Mouse (Mus musculus) neural tube, embryonic 12.5 days (tissue): ENCODE measurements around the gene Wrb. TPM values are rescaled to one million over a fixed set of nuclear protein-coding genes. Genes with fewer than 3 reads are reported as not detected.
"Not testable (repeated sequence)": the region's sequence is repeated elsewhere in the genome, so short reads cannot be mapped to it uniquely, and the experiment has no call there.

ENCODE experiments used
- ATAC-seq: fragments of 200-750 bp; cut with Nextera tagmentation; 2 replicates; pipeline ENCODE4 v1.8.0; 2017; ENCODE audit warnings: low read depth, mild to moderate bottlenecking, moderate TSS enrichment, moderate library complexity; ENCODE audit not compliant: low FRiP score
- H3K27ac ChIP-seq: fragments of 300-500 bp; sonication (generic); 2 replicates; pipeline ENCODE4 v1.5.1; 2016
- H3K27me3 ChIP-seq: fragments of 300-500 bp; sonication (generic); replicated peaks from 2 replicates; pipeline ENCODE4 v1.6.1; 2016; ENCODE audit warnings: mild to moderate bottlenecking
- H3K36me3 ChIP-seq: fragments of 300-500 bp; sonication (generic); 2 replicates; pipeline ENCODE4 v1.6.1; 2016; ENCODE audit warnings: mild to moderate bottlenecking
- H3K4me1 ChIP-seq: fragments of 300-500 bp; sonication (generic); 2 replicates; pipeline ENCODE4 v1.6.1; 2016
- H3K4me2 ChIP-seq: fragments of 300-500 bp; sonication (generic); replicated peaks from 2 replicates; pipeline ENCODE4 v1.6.1; 2016; ENCODE audit warnings: mild to moderate bottlenecking
- H3K4me3 ChIP-seq: fragments of 300-500 bp; sonication (generic); 2 replicates; pipeline ENCODE4 v1.5.1; 2016
- H3K9ac ChIP-seq: fragments of 300-500 bp; sonication (generic); 2 replicates; pipeline ENCODE4 v1.6.1; 2016; ENCODE audit warnings: mild to moderate bottlenecking
- H3K9me3 ChIP-seq: fragments of 300-500 bp; sonication (generic); 2 replicates; pipeline ENCODE4 v1.6.1; 2016; ENCODE audit warnings: mild to moderate bottlenecking
- WGBS: fragments of 180-500 bp; shearing (Covaris S2); methylation state at CpG from one replicate; pipeline ENCODE4 v1.1.7; 2016; 5-methylcytosine and 5-hydroxymethylcytosine counted together
- polyA plus RNA-seq: library from polyadenylated mRNA; unstranded; fragments of >200 nt; fragmentation: Nextera tagmentation; extraction: Ambion mirVana; gene quantifications from 2 replicates; pipeline ENCODE4 v1.2.1, GENCODE M21; 2016

Gene Wrb
- polyA plus RNA-seq, 1 experiment from 2014 or later: 120 TPM

- Histone ChIP-seq H3K36me3 (peaks cover 25% of the 10 kb centered on the region), H3K9ac (peak overlapping the region; percentile 79), H3K9me3 (no peaks in the 10 kb centered on the region), H3K27me3 (no peaks in the 10 kb centered on the region), H3K4me1 (peaks cover 24% of the 10 kb centered on the region), H3K4me2 (peak overlapping the region; percentile 83), H3K4me3 (peak overlapping the region; percentile 96), H3K27ac (peak overlapping the region; percentile 94)
- ATAC-seq: no peak
- WGBS: 2% methylated on average over 9 of the region's 9 CpGs
These were observed 16.7 kb upstream of the Wrb start for GRCm38 (mm10) chr16:96128466-96128865.

- Histone ChIP-seq H3K4me1 (peaks cover 11% of the 10 kb centered on the region), H3K4me2 (peak overlapping the region; percentile 78; the same call in 1 of the 2 replicates)
- H3K36me3 ChIP-seq, H3K4me3 ChIP-seq, H3K9ac ChIP-seq, H3K27ac ChIP-seq, H3K9me3 ChIP-seq, H3K27me3 ChIP-seq: not testable (repeated sequence)
- 28% methylated on average over 6 of the region's 6 CpGs for WGBS
- ATAC-seq: peak; percentile 67
These were observed 478 bp upstream of the Wrb start for GRCm38 (mm10) chr16:96144748-96145109.

GRCm38 (mm10) chr16:96145814-96146213 is 607 bp downstream of the Wrb start:
- no peak; the same call in 1 of the 2 replicates for ATAC-seq
- Histone ChIP-seq H3K27me3 (no peaks in the 10 kb centered on the region), H3K27ac (0 out of 2 replicates have a peak overlapping the region, but pooled peaks have one; percentile 50), H3K4me2 (peak overlapping the region; percentile 78), H3K9me3 (no peaks in the 10 kb centered on the region), H3K4me3 (peak overlapping the region; percentile 84), H3K9ac (peak overlapping the region; percentile 81), H3K4me1 (peaks cover 11% of the 10 kb centered on the region), H3K36me3 (no peaks in the 10 kb centered on the region)
- WGBS: 3% methylated on average over 5 of the region's 5 CpGs

DNA sequence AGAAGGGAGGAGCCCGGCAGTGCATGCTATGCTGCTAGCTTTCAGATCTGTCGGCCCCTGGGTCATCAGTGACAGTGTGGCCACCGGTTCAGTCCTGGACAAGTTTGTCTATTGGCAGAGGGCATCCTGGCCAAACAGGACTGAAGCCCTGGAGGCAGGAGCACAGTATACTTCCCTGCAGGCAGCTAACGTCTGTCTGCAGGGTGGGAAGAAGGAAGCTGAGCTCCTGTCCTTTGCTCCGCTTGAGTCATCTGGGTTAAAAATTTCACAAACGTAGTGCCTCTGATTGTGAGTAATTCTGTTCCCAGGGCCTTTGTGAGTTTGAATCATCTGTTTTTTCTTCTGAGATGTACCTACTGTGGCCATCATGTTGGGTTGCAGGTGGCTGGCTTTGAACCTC is 3.6 kb downstream of the Wrb start:
- H3K36me3 ChIP-seq: peaks cover 14% of the 10 kb centered on the region
- no peak overlapping the region for H3K4me3 ChIP-seq
- no peaks in the 10 kb centered on the region for H3K27me3 ChIP-seq
- no peak overlapping the region for H3K4me2 ChIP-seq
- H3K9me3 ChIP-seq: no peaks in the 10 kb centered on the region
- H3K4me1 ChIP-seq: peaks cover 11% of the 10 kb centered on the region
- ATAC-seq: no peak
- WGBS: 86% methylated on average over 6 of the region's 6 CpGs
- no peak overlapping the region for H3K9ac ChIP-seq
- H3K27ac ChIP-seq: no peak overlapping the region

DNA sequence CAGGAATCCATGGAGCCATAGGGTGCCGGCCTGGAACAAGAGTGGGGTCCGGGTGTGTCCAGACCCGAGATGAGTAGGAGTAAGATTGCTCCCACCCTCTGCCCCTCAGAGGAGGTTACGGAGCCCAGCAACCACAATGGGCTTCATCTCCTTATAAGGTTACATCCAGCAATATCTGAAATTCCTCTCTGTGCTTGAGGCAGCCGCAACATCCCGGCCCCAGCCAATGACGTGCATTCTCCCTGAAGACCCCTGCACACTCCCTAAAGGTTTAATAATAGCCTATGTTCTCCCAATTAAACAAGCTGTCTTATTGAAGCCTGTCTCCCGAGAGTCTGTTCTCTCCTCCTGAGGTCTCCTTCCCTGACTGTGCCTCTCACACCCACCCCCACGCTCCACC is 4.1 kb downstream of the Wrb start:
- Histone ChIP-seq H3K27me3 (no peaks in the 10 kb centered on the region), H3K9ac (no peak overlapping the region), H3K27ac (no peak overlapping the region), H3K4me1 (peaks cover 11% of the 10 kb centered on the region), H3K4me2 (no peak overlapping the region), H3K4me3 (no peak overlapping the region), H3K9me3 (no peaks in the 10 kb centered on the region), H3K36me3 (peaks cover 18% of the 10 kb centered on the region)
- WGBS: 79% methylated on average over 9 of the region's 9 CpGs
- no peak for ATAC-seq

- no peak overlapping the region for H3K4me3 ChIP-seq
- H3K27ac ChIP-seq: no peak overlapping the region
- no peaks in the 10 kb centered on the region for H3K27me3 ChIP-seq
- H3K4me2 ChIP-seq: no peak overlapping the region
- no peak for ATAC-seq
- H3K9ac ChIP-seq: no peak overlapping the region
- H3K4me1 ChIP-seq: peaks cover 6% of the 10 kb centered on the region
- 75% methylated on average over 4 of the region's 4 CpGs for WGBS
- no peaks in the 10 kb centered on the region for H3K9me3 ChIP-seq
- peaks cover 27% of the 10 kb centered on the region for H3K36me3 ChIP-seq
These were observed 5.8 kb downstream of the Wrb start for GRCm38 (mm10) chr16:96150995-96151394.

GRCm38 (mm10) chr16:96151551-96151950 is 6.3 kb downstream of the Wrb start:
- peak; percentile 27; the same call in 1 of the 2 replicates for ATAC-seq
- WGBS: 27% methylated on average over 9 of the region's 9 CpGs
- no peak overlapping the region for H3K9ac ChIP-seq

DNA sequence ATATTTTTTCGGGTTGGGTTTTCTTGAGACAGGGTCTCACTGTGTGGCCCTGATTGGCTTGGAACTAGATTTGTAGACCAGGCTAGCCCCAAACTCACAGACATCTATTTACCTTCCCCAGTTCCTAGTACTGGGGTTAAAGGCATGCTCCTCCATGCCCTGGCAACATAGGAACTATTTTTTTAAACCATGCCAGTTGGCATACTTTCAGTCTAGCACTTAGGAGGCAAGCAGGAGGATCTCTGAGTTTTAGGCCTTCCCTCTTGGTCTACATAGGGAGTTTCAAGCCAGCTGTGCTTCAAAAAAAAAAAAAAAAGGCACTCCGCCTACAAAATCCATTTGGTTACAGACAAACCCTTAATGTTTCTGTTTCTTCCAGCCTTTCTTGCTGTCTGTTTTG is 9.3 kb downstream of the Wrb start:
- Histone ChIP-seq H3K4me2 (no peak overlapping the region), H3K4me3 (no peak overlapping the region), H3K4me1 (peaks cover 10% of the 10 kb centered on the region), H3K27me3 (no peaks in the 10 kb centered on the region), H3K9ac (no peak overlapping the region), H3K27ac (no peak overlapping the region), H3K9me3 (no peaks in the 10 kb centered on the region), H3K36me3 (peaks cover 27% of the 10 kb centered on the region)
- 85% methylated on average over 2 of the region's 2 CpGs for WGBS
- ATAC-seq: no peak

More at GRCm38 (mm10) chr16:96151551-96151950, 6.3 kb downstream of the Wrb start:
- Histone ChIP-seq H3K4me2 (no peak overlapping the region), H3K36me3 (peaks cover 27% of the 10 kb centered on the region), H3K27me3 (no peaks in the 10 kb centered on the region), H3K4me3 (no peak overlapping the region), H3K9me3 (no peaks in the 10 kb centered on the region), H3K27ac (no peak overlapping the region), H3K4me1 (peaks cover under 1% of the 10 kb centered on the region; the same call in 1 of the 2 replicates)

DNA sequence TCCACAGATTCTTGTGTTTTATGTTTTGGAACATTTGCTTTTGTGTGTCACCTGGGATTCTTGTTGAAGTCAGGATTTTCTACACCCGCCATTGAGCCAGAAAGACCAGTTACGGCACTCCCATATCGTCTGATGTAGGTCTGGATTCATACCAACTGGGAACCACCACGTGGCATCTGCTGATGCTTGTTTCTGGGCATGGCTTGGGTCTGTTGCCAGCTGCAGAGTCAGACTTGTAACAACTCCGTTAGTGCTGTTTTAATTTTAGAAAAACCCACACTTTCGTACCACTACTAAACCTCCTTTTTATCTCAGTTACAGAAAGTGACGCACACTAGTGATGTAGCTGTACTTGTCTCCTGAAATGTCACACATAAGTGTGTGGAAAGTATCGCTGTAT is 10.8 kb downstream of the Wrb start:
- H3K36me3 ChIP-seq: peaks cover 27% of the 10 kb centered on the region
- no peaks in the 10 kb centered on the region for H3K27me3 ChIP-seq
- H3K9ac ChIP-seq: no peak overlapping the region
- no peaks in the 10 kb centered on the region for H3K9me3 ChIP-seq
- no peak overlapping the region for H3K4me2 ChIP-seq
- no peak for ATAC-seq
- 93% methylated on average over 8 of the region's 8 CpGs for WGBS
- peaks cover 12% of the 10 kb centered on the region for H3K4me1 ChIP-seq
- no peak overlapping the region for H3K4me3 ChIP-seq
- no peak overlapping the region for H3K27ac ChIP-seq

DNA sequence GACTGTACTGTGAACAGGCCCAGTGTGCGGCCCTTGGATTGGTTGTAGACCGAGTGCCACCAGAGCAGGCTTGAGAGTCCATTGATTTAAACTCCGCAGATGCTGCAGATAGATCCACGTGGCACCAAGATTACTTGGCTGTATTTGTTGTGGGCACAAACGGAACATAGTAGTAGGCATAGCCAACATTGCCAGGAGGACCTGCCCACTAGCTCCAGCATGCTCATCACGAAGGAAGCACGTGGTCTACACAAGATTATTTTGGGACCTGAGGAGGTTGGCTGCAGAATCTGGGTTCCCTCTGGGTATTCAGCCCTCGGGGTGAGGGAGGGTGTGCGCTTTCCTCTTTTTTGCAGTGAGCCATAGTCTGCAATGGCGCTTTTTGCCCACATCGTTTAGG is 12.0 kb downstream of the Wrb start:
- no peaks in the 10 kb centered on the region for H3K27me3 ChIP-seq
- WGBS: 83% methylated on average over 11 of the region's 11 CpGs
- ATAC-seq: no peak
- H3K9ac ChIP-seq: no peak overlapping the region
- H3K27ac ChIP-seq: no peak overlapping the region
- peaks cover 12% of the 10 kb centered on the region for H3K4me1 ChIP-seq
- no peak overlapping the region for H3K4me2 ChIP-seq
- H3K9me3 ChIP-seq: no peaks in the 10 kb centered on the region
- no peak overlapping the region for H3K4me3 ChIP-seq
- peaks cover 26% of the 10 kb centered on the region for H3K36me3 ChIP-seq

GRCm38 (mm10) chr16:96158511-96159080 is 13.4 kb downstream of the Wrb start:
- Histone ChIP-seq H3K4me3 (peak overlapping the region; percentile 49), H3K36me3 (peaks cover 15% of the 10 kb centered on the region), H3K4me1 (peaks cover 12% of the 10 kb centered on the region), H3K9me3 (no peaks in the 10 kb centered on the region), H3K27ac (no peak overlapping the region), H3K27me3 (no peaks in the 10 kb centered on the region), H3K4me2 (peak overlapping the region; percentile 94), H3K9ac (peak overlapping the region; percentile 83)
- ATAC-seq: no peak
- 58% methylated on average over 12 of the region's 12 CpGs for WGBS

DNA sequence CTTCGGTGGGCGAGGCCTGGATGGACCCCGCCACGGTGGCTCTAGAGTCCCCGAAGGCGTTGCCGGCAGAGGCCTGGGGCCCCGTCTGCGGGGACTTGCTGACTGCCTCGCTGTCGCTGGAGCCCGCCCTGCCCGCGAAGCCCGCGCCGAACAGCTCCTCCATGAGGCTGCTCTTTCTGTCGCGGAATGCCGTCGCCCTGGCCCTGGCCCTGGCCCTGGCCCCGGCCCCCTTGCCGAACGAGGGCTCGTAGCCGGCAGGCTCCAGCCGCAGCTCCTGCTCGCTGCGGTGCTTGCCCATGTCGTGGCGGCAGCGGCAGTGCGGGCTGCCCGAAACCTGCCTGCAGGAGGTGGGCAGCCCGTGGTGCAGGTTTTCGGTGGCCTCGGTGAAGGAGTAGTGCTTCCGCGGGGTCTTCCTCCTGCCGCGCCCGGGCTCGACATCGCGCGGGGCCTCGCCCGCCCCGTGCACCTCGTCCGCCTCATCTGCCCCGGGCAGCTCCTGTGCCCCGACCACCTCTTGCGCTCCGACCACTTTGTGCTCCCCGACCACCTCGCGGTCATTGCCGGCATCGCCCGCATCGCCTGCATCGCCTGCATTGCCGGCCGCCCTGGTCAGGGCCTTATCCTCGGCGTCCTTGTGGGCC is 14.0 kb downstream of the Wrb start:
- WGBS: under 1% methylated on average over 67 of the region's 67 CpGs
- peak overlapping the region; percentile 94 for H3K4me2 ChIP-seq

More for the DNA sequence above, 14.0 kb downstream of the Wrb start:
- Histone ChIP-seq H3K9ac (peak overlapping the region; percentile 83), H3K27ac (peak overlapping the region; percentile 33), H3K36me3 (peaks cover 9% of the 10 kb centered on the region; the same call in 1 of the 2 replicates), H3K4me1 (peaks cover 12% of the 10 kb centered on the region), H3K4me3 (peak overlapping the region; percentile 49), H3K9me3 (no peaks in the 10 kb centered on the region), H3K27me3 (no peaks in the 10 kb centered on the region)
- peak; percentile 85 for ATAC-seq
